Mouse (Mus musculus) intestine, postnatal 0 days (tissue): ENCODE data around the gene Sec16a. TPM values are rescaled to one million over a fixed set of nuclear protein-coding genes. Genes with fewer than 3 reads are reported as not detected.

Source experiments
- ATAC-seq: fragments of 200-750 bp; cut with Nextera tagmentation; 2 replicates; pipeline ENCODE4 v1.8.0; 2017; ENCODE audit warnings: mild to moderate bottlenecking, moderate TSS enrichment, moderate library complexity
- H3K27ac ChIP-seq: fragments of 300-500 bp; sonication (generic); 2 replicates; pipeline ENCODE4 v1.5.1; 2014; ENCODE audit warnings: mild to moderate bottlenecking, low read depth, low read length, moderate library complexity
- H3K27me3 ChIP-seq: fragments of 300-500 bp; sonication (generic); replicated peaks from 2 replicates; pipeline ENCODE4 v1.6.1; 2014; ENCODE audit warnings: low read length, mixed read lengths; ENCODE audit not compliant: control insufficient read depth, insufficient read depth
- H3K36me3 ChIP-seq: fragments of 300-500 bp; sonication (generic); 2 replicates; pipeline ENCODE4 v1.6.1; 2014; ENCODE audit warnings: mild to moderate bottlenecking, moderate library complexity; ENCODE audit not compliant: control insufficient read depth, insufficient read depth
- H3K4me1 ChIP-seq: fragments of 300-500 bp; sonication (generic); replicated peaks from 2 replicates; pipeline ENCODE4 v1.6.1; 2014; ENCODE audit warnings: antibody characterized with exemption, low read length, mixed read lengths; ENCODE audit not compliant: control insufficient read depth, insufficient read depth
- H3K4me2 ChIP-seq: fragments of 300-500 bp; sonication (generic); replicated peaks from 2 replicates; pipeline ENCODE4 v1.6.1; 2014; ENCODE audit warnings: low read depth, mild to moderate bottlenecking, moderate library complexity
- H3K4me3 ChIP-seq: fragments of 300-500 bp; sonication (generic); 2 replicates; pipeline ENCODE4 v1.5.1; 2014; ENCODE audit warnings: low read depth, low read length
- H3K9ac ChIP-seq: fragments of 300-500 bp; sonication (generic); 2 replicates; pipeline ENCODE4 v1.6.1; 2014; ENCODE audit warnings: mild to moderate bottlenecking, low read depth, low read length
- H3K9me3 ChIP-seq: fragments of 300-500 bp; sonication (generic); 2 replicates; pipeline ENCODE4 v1.6.1; 2016; ENCODE audit warnings: mixed run types; ENCODE audit not compliant: control insufficient read depth
- CTCF ChIP-seq: sonication (generic); IDR thresholded peaks from 2 replicates; pipeline ENCODE4 v1.5.1; 2016; ENCODE audit warnings: low read depth, mild to moderate bottlenecking, control low read depth, antibody characterized with exemption, moderate library complexity
- WGBS: fragments of 180-500 bp; shearing (Covaris S2); extraction: QIAGEN DNeasy Blood & Tissue Kit; methylation state at CpG from one replicate; pipeline ENCODE4 v1.1.7; 2014; 5-methylcytosine and 5-hydroxymethylcytosine counted together
- polyA plus RNA-seq: library from polyadenylated mRNA; unstranded; fragments of >200 nt; fragmentation: Nextera tagmentation; extraction: Ambion mirVana; gene quantifications from 2 replicates; pipeline ENCODE4 v1.2.1, GENCODE M21; 2015

Sec16a gene
- polyA plus RNA-seq, 1 experiment from 2014 or later, result 17.4 TPM

DNA sequence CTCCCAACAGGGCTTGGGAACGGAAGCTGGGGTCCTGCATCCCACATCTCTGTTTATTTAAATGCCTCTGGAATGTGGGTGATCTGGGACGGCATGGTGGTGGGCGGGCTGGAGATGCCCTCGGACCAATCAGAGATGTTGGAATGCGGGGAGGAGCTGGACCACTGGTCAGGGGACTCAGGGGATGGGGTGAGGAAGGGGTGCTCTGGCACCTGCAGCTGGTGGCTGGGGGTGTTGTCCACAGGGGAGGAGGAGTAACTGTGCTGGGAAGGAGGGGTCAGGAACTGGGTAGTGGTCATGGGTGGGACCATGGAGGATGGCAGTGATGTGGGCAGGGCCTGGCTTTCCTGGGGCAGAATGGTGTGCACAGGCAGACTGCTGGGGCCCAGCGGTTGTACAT is 14.5 kb upstream of the Sec16a start:
- WGBS, result 53% methylated on average over 6 of the region's 6 CpGs
- 0 out of 2 replicates have a peak, but pooled peaks have one; percentile 6 for ATAC-seq
- Histone ChIP-seq H3K4me1 (no peaks in the 10 kb centered on the region; the same call in 1 of the 2 replicates), H3K4me3 (no peak overlapping the region), H3K9ac (no peak overlapping the region), H3K4me2 (no peak overlapping the region), H3K36me3 (peaks cover 56% of the 10 kb centered on the region), H3K9me3 (no peaks in the 10 kb centered on the region), H3K27me3 (no peaks in the 10 kb centered on the region), H3K27ac (no peak overlapping the region)
- no peak for TF ChIP-seq CTCF

- Histone ChIP-seq H3K4me1 (no peaks in the 10 kb centered on the region; the same call in 1 of the 2 replicates), H3K27me3 (no peaks in the 10 kb centered on the region), H3K27ac (peak overlapping the region; percentile 78), H3K9me3 (no peaks in the 10 kb centered on the region), H3K36me3 (peaks cover 47% of the 10 kb centered on the region), H3K4me3 (no peak overlapping the region), H3K4me2 (peak overlapping the region; percentile 27; the same call in 1 of the 2 replicates), H3K9ac (no peak overlapping the region)
- no peak for TF ChIP-seq CTCF
- ATAC-seq, result peak; percentile 80
- 26% methylated on average over 7 of the region's 7 CpGs for WGBS
Measured at GRCm38 (mm10) chr2:26458402-26459124, 13.5 kb upstream of the Sec16a start.

DNA sequence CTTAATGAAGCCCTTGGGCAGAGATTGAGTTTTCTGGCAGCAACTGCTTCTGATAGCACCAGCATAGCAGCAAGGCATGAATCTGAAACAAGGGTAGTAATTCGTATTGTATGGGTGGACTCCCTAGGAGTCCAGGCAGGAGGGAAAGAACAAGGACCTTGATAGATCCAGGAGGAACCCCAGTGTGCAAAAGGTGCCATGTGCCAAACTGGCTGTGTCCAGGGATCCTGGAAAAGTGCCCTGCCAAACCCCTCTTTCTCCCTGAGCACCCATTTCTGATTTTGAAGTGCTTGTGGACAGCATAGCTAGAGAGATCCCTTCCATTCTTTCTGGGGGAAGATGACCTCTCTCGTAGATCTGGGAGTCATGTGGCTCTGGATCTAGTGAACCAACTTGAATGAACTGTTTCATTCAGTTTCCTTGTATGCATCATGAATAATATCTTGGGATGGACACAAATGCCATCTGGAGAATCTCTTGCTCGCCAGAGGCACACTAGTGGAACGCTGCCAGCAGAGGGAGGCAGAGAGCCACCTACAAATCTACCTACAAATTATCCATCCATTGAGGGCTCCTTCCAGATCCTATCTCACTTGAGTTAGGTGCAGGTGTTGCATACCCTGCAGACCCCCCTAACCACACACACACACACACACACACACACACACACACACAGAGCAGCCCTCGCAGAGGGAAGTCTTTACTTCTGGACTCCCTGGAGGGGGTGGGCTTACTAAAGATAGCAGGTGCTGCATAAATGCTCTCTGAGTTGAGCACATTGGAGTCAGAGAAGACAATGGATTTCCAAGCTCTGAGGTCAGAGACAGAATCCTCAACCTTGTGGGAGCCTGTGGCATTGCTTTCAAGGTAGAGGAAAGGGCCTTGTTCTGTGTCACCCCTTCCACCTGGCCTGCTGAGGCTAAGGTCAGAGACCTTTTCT is 4.4 kb upstream of the Sec16a start:
- no peak for ATAC-seq
- Histone ChIP-seq H3K4me2 (no peak overlapping the region), H3K4me1 (peaks cover 6% of the 10 kb centered on the region), H3K9ac (no peak overlapping the region), H3K27ac (no peak overlapping the region), H3K4me3 (no peak overlapping the region), H3K27me3 (no peaks in the 10 kb centered on the region), H3K9me3 (no peaks in the 10 kb centered on the region), H3K36me3 (0 out of 2 replicates have a peak, but pooled peaks cover 6% of the 10 kb centered on the region)
- 19% methylated on average over 5 of the region's 5 CpGs for WGBS
- peak; percentile 92 for TF ChIP-seq CTCF

DNA sequence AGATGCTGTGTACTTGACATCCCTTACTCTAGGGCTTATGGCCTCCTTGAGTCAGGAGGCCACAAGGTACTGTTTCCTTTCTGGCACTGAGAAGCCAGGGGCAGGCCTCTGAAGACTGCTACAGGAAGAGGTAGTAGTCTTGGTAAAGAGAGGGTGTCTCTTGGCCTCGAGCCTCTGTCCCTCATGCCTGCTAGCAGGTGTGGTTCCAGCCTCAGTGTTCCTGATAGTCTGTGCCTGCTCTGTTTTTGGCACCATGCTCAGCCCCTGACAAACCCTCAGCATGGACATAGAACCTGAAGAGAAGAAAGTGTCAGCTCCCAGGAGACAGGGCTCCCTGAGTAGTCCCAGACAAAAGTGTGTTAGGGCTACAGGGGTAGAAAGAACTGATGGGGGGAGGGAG is 2.4 kb upstream of the Sec16a start:
- H3K4me2 ChIP-seq, result no peak overlapping the region
- no peak overlapping the region for H3K27ac ChIP-seq
- H3K4me3 ChIP-seq, result no peak overlapping the region
- peaks cover 10% of the 10 kb centered on the region for H3K4me1 ChIP-seq
- no peaks in the 10 kb centered on the region for H3K27me3 ChIP-seq
- 81% methylated on average over 1 of the region's 1 CpGs for WGBS
- H3K36me3 ChIP-seq, result 0 out of 2 replicates have a peak, but pooled peaks cover 3% of the 10 kb centered on the region
- H3K9ac ChIP-seq, result no peak overlapping the region
- no peak for ATAC-seq
- H3K9me3 ChIP-seq, result no peaks in the 10 kb centered on the region
- TF ChIP-seq CTCF, result no peak

DNA sequence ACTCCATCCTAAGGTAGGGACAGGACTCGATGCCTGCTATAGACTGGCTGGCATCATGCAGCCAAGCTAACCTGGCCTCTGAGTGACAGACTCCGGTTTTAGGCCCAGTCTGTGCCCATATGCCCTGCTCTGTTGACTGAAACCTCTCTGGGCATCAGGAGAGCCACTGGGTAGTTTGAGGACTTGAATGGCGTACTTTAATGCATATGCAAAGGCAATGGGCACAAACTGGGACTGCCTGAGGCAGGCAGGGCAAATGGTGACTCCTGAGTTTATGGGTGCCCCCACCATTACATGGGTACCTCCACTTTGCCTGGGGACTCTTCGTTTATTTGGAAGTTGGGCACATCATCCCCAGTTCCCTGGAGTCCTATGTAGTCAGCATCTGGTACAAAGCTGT is 1.7 kb upstream of the Sec16a start:
- H3K9me3 ChIP-seq, result no peaks in the 10 kb centered on the region
- no peak for TF ChIP-seq CTCF
- H3K4me1 ChIP-seq, result peaks cover 10% of the 10 kb centered on the region
- H3K36me3 ChIP-seq, result peaks cover 9% of the 10 kb centered on the region; the same call in 1 of the 2 replicates
- H3K4me3 ChIP-seq, result peak overlapping the region; percentile 93
- H3K4me2 ChIP-seq, result peak overlapping the region; percentile 89
- H3K27me3 ChIP-seq, result no peaks in the 10 kb centered on the region
- peak overlapping the region; percentile 45 for H3K9ac ChIP-seq
- ATAC-seq, result no peak
- 83% methylated on average over 4 of the region's 4 CpGs for WGBS
- H3K27ac ChIP-seq, result peak overlapping the region; percentile 96; the same call in 1 of the 2 replicates
